Mouse (Mus musculus): ENCODE data around the gene Isl1. TPM values are rescaled to one million over a fixed set of nuclear protein-coding genes. Genes with fewer than 3 reads are reported as not detected.

The Isl1 gene
- total RNA-seq (2015) (not detected in 2 replicates), total RNA-seq (2017) (not detected in 2 replicates)

DNA sequence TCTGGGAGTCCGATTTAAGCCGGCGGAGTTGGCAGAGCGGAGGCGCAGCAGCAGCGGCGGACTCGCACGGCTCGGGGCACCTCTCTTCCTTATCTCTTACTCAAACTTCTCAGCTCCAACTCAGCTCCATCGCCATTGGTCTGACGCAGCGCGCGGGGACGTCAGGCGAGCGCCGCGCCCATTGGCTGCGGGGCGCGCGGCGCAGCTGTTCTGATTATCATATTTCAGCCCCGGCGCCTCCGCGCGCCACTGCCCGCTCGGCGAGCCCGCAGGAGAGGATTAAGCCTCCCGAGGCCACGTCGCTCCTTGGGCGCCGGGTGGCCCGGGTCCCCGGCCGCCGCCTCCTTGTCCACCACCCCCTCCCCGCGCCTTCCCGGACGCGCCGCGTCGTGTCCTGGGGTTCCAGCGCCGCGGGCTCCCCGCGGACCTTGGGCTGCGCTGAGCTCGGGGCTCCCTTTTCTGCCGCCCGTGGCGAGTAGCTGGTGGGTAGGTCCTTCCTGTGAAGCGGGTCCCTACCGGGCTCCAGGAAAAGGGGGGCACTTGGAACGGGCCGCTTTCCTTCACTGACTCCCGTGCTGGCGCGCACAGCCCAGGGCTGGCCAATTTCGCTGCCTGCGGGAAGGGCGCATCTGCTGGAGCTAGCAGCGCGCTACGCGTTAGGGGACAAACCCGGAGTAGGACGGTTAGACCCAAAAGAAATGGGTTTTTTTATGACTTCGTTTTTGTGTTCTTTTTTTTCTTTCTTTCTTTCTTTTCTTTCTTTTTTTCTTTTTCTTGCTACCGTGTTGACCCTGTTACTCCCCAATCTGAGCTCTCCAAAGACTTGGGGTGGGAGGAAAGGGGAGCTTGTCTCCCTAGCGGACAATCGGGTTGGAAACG is at the start of gene Isl1:
Gene Isl1, minus strand, starts transcription at position 106 of the 879 bp plus-strand sequence.
- ATAC-seq (ENCODE audit: poor library complexity, severe bottlenecking): peak; percentile 43

DNA sequence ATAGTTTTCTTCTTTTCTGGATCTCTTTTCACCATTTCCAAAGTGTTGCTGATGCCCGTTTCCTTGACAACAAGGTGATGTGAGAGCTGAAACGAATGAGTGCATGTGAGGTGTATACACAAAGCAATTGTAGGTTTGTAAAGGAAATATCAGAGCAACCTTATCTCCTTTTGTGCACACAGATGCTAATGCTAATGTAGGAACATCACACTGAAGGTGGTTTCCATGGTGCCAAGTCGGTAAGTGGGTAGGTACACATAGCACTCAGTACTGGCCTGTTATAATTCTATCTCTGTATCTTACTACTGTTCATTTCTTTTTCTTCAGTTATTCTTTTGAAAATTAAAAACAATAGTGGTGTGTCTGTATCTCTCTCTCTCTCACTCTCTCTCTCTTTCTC is 26.3 kb upstream of the Isl1 start:
- ATAC-seq (ENCODE audit: poor library complexity, severe bottlenecking): no peak

DNA sequence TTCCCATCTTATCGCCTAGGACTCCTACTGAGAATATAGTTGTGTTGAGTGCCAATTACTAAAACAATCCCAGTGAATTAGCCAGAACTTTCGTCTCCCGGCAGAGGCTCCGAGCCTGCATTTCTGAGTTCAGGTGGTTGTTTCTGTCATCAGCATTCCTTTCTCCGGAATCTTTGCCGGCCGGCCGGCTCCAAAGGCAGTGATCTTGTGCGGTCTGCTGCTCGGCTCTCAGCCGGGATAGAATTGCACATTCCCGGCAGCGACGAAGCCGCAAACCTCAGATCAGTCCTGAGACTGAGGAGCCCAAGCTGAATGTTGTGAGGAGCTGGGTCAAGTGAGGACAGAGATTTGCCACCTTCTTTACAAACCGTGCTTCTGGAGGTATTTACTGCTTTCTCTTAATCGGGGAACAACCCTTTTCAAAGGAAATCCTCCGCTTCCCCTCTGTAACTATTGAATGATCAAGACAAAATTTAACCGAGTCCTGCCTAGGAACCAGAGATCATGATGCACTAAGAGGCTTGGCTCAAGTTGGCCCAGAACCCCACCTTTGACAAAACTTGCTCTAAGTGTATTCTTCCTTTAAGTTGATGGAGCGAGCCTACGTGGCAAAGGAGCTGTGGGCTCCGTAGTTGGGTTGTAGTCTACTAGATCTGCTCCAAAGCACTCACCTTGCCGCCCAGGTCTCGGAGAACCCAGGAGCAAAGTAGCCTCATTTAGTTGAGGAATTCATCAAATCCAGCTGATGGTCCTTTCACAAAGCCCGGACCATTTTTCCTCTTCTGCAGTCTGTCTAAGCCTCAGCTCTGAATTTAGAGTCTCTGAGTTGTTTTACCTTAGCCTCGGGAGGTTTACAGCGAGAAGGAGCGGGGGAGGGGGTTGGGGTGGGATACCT is 4.4 kb upstream of the Isl1 start:
- ATAC-seq (ENCODE audit: poor library complexity, severe bottlenecking): no peak

DNA sequence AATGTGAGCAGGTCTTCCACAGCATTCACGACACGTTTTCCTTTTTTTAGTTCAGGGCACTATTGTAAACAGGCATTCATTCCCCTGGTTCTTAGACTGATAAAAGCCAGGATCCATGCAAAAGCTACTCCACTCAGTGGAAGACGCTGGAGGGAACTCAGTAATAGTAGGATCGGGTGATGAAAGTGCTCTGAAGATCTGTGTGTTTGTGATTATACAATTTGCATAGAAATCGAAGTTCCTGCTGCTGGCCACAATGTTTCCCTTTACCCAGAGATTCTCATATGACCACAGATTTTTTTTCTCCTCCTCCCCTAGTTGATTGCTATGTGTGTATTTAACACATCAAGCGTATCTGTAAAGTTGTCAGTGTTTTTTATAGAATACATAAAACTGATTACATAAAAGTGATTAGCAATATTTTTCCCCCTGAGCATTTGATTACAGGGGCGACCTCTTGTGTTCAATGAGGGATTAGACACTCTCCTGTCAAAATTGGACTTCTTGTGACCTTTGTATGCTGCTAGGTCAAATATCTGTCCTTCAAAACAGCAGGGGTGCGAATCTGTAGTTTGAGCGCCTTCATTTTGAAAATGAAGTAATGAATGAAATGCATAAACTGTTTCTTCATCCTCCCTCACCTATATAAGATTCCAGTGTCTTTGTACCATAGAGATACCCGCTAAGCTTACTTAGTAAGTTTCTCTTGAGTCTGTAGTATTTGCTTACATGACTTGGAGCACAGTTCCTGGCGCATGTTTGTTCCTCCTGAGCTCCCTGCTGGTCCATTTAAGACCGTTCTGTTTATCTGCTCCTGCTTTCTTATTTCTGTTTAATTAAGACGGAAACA is 2.6 kb upstream of the Isl1 start:
- ATAC-seq (ENCODE audit: poor library complexity, severe bottlenecking): no peak

DNA sequence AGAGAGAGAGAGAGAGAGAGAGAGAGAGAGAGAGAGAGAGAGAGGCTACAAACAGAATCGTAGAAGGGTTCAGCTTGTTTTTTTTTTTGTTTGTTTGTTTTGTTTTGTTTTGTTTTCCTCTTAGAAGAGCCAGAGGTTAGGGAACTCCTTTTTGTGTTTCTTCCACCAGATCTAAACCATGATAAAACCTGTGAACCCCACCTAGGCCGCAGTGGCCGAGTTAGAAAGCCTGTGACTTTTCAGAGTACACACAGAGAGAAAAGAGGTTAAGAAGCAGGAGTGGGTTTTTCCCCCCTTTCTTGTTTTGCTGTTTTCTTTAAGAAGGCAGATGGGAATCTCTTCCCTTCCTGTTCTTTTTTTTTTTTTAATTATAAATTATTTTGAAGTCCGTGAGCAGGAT is 1.5 kb upstream of the Isl1 start:
- ATAC-seq (ENCODE audit: poor library complexity, severe bottlenecking): no peak

DNA sequence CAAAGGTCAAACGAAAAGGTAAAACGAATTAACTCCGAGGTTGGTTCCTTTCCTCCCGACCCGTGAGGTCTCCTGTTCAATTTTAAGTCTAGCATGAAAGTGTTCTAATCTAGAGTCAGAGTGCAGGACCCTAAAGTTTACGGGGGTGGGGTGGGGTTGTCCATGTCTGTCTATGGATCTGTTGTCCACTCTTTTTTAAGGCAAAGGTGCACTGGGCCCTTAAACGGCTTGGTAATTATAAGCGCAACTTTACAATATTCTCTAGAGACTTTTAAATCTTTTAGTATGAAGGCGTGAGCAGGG is 925 bp upstream of the Isl1 start:
- ATAC-seq (ENCODE audit: poor library complexity, severe bottlenecking): no peak

DNA sequence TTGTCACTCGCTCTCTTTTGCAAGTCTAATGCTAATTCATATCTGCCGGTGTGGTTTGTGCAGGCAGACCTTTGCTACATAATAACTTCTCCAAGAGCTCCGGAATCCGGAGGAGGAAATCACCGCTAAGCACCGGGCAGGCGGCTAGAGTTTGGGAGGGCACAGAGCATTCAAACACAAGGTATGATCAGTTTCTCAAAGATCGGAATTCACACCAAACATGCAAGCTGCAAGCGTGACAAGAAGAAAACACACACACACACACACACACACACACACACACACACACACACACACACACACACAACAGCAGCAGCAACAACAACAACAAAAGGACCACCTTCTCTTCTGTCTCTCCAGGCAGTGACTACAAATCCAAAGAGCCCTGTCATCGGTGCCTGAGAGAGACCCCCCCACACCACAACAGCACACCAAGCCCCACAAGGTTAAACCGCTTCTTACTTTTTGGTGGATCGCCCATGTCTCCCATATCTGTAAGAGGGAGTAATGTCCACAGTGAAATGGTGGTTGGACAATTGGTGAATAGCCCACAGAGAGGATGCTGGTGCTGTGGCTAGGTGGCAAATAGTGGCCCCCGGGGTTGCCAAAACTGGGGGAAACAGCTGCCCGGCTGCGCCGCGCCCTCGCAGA is 431 bp downstream of the Isl1 start:
- no peak for ATAC-seq (ENCODE audit: poor library complexity, severe bottlenecking)

DNA sequence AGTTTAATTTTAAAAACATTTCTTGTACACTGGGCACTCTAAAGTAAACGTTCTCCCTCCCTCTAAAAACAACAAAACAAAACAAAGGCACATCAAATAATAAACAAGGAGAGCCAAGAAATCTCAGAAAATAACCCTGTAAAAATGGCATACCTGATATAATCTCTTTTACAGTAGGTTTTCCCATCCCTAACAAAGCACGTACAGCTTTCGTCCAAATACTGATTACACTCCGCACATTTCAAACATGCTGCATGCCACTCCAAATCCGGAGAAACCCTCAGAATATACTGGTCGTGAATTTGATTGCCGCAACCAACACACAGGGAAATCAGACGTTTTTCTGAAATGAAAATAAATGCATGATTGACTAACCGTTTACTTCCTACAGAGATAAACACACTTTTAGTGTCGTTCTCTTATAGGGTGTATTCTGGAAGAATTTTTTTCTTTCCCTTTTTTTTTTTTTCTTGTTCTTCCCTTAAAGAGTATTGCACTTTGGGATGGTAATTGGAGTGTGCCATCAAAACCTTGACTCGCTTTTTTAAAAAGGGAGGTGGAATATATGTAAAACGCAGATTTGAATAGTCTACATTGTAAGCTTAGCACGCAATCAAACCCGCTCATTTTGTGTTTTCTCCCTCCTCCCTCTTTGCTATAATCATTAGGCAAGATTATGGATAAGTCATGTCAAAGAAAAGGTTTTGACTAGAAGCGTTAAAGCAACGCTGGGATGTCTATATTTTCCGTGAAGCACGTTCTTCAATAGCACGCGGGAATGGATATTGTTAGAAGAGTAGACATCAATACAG is 1.2 kb downstream of the Isl1 start:
- no peak for ATAC-seq (ENCODE audit: poor library complexity, severe bottlenecking)

DNA sequence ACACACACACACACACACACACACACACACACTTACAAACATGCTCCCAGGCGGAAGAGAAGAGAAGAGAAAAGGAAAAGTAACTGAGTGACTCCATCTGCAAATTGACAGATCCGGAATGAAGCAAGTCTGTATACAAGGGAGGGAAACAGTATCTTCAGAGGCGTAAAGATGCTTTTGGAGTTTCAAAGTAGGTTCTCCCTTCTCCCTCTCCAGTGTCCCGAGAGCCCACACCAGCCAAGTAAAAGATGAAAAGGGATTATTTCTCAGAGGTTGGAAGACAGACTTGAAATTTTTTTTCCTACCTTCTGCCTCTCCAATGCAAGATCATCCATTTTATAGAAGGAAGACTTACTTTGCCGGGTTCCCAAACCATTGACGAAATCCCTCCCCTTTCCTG is 2.9 kb downstream of the Isl1 start:
- no peak for ATAC-seq (ENCODE audit: poor library complexity, severe bottlenecking)

DNA sequence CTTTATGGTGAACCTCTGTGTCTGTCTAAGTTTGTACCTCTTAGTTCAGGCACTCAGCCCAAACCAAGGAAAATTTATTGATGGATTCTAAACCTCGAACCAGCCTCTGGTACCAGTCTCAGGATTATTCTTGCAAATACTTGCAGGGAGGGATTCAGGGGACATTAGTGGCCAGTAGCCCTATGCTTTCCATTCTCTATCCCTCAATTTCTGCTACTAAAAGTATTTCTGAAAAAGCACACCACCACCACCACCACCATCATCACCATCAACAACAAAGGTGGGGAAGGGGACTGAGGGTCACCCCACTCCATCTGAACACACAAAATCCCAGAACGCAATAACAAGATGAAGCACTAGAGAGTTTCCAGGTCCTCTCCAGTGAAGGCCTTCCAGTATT is 3.8 kb downstream of the Isl1 start:
- ATAC-seq (ENCODE audit: poor library complexity, severe bottlenecking): no peak

DNA sequence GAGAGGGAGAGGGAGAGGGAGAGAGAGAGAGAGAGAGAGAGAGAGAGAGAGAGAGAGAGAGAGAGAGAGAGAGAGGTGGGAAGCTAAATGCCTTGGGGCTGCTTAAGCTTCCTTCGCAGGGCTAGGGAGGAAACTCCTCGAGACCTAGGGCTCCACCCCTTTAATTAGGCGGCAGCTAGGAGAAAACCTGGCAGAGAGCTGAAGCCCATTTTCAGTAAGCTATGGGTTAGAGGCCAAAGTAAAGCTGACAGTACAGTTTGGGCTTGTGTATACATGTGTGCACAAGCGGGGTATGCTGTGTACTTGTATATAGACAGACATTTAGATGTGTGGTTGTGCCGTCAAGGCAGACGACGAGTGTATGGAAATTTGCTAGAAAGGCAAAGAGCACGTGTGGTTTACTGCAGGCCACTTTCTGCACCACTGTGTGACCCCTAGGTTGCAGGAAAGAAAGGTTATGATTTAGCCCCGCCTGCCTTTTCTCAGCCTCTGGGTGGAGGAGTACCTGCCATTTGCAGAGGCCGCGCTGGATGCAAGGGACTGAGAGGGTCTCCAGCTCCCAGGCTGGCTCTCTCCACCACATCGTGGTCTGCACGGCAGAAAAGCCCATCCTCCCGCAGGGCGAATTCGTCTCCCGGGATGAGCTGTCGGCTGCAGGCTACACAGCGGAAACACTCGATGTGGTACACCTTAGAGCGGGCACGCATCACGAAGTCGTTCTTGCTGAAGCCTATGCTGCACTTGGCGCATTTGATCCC is 4.6 kb downstream of the Isl1 start:
- ATAC-seq (ENCODE audit: poor library complexity, severe bottlenecking): no peak

DNA sequence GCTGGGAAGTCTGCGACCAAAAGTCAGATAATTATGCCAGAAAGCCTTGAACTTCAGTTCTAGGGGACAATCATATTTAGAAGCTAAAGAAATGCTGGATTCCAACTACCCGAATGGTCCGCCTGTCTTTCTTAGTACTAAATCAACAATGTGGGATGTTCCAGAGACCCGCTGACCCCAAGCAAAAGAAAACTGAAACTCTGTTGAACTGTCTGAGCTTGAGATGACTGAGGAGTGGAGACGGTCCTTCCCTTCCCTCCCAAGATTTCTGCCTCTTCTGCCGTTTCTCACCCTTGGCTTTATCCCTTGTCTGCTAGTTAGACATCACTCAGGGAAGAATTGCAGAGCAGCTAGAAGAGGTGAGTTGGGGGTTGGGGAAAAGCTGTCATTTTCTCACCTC is 5.7 kb downstream of the Isl1 start:
- ATAC-seq (ENCODE audit: poor library complexity, severe bottlenecking): no peak

DNA sequence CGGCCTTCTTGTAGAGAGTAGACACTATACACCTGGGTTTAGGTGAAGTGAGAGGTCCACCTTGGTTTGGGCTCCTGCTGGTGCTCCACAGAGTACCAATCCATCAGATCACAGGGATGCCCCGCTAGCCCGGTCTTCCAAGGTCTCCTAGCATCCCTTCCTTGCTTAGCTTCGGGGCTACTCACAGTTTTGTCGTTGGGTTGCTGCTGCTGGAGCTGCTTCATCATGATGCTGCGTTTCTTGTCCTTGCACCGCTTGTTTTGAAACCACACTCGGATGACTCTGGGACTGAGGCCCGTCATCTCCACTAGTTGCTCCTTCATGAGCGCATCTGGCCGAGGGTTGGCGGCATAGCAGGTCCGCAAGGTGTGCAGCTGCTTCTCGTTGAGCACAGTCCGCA is 6.6 kb downstream of the Isl1 start:
- no peak for ATAC-seq (ENCODE audit: poor library complexity, severe bottlenecking)

DNA sequence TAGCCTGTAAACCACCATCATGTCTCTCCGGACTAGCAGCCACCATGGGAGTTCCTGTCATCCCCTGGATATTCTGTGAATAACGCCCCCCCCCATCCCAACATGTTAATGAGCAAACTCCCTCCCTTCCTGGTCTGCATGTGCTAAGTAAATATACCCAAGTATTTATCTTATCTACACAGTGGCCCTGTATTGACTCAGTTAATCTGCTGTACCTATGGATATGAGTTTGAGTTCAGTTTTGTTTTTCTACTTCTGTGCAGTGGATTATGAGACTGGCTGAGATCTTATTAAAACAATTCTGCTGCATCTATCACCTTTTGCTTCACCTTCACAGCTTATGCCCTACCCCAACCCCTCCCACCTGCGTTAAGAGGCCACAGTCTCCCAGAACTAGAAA is 7.8 kb downstream of the Isl1 start:
- no peak for ATAC-seq (ENCODE audit: poor library complexity, severe bottlenecking)

DNA sequence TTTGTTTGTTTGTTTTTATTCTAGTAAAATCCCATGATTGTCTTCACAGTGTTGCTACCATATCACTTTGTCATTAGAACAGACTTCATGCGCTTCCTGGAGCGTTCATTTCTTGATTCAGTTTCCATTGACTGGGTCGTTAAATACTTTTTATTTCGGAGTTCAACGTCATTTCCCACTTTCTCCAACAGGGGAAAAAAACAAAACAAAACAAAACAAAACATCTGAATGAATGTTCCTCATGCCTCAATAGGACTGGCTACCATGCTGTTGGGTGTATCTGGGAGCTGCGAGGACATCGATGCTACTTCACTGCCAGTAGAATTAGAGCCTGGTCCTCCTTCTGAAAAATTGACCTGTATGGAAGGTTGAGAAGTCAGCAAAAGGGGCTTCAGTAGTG is 10.2 kb downstream of the Isl1 start:
- no peak for ATAC-seq (ENCODE audit: poor library complexity, severe bottlenecking)

DNA sequence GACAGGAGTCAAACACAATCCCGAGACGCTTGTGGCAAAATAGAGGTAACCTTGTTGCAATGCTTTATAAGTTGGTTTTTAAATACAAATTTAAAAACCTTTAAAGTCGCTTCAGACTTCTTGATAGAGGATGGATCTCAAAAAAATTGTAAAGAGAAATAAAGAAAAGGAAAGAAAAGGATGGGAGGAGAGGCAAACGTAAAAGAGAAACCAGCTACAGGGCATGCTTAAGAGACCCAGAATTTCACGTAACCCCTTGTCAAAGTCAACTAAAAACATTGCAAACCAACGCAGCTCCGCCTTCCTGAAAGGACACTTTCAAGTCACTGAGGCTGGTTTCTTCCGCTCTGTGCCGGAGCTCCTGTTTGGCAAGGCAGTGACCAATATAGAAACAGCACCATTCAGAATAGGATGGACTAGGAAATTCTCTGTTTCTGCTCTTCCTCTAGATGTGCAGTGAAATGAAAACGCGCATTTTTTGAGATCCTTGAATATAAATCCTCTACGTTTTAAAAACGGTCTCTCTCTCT is 10.8 kb downstream of the Isl1 start:
- no peak for ATAC-seq (ENCODE audit: poor library complexity, severe bottlenecking)

DNA sequence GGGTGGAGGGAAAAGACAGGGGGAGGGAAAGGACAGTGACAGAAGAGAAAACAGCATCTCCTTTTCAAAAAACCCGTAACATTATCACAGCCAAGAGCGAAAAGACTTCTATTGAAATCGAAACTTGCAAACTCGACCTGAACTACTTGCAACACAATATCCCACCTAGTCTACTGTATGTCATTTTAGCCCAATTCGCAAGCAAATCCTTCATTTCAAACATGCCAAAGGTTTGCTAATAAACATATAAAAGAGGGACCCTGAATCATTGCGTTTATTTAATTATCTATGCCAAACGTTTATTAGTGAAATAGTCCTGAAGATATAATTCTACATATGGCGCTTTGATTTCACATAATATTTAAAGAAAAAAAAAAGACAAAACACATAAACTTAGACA is 11.5 kb downstream of the Isl1 start:
- no peak for ATAC-seq (ENCODE audit: poor library complexity, severe bottlenecking)

DNA sequence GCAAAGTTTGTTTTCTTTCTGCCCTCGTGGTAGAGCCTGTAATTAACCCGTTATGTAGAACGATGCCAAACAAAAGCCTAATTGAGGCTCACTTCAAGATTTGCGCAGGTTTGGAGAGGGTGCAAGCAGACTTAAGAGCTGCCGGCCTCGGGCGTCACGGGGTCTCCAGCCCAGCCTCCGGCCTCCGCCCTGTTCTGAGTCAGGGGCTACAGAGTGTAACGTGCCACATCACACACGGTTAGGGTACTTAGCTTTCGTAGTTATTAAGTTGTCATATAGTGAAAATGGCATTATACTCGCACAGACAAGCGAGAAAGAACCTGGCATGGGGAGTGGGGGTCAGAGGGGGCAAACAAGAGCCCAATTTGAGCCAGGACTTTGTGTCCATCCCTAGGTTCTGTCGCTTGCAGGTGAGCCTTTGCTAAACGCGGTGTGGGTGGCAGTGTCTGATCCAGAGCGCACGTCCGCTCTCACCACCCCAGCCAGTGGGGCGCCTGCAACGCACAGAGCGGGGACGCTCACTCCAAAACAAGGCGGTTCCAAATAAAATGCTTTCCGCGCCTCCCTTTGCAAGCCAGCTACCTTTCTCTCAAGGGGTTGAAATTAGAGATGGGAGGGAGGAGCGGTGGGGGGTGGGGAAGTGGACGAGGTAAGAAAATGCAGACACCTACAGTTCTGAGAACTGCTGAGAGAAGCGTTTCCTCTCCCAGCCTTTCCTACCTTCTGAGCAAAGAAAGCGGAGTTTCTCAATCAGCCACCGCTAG is 12.3 kb downstream of the Isl1 start:
- ATAC-seq (ENCODE audit: poor library complexity, severe bottlenecking): no peak

All from megakaryocyte, adult 5-6 weeks (primary cell).